In genomic region chr6:93934700-93935099, GRCm38 (mm10) we compare ENCODE assay signal across 17 mouse cellular contexts.
DNase-seq lines count a peak whose midpoint lies in the region; ATAC-seq and TF ChIP-seq lines count a peak whose summit lies in the region.
"Had no signal": no experiment of that assay in that cellular context is flagged by ENCODE, and none has a peak within 500 bp of the region (broad histone marks: within the 10 kb centered on the region; RNA-seq: fewer than 3 reads in every experiment).

No protein-coding gene starts in this region.

- H3K4me2 ChIP-seq in heart, embryonic 16.5 days (ENCODE audit: low read depth, low read length), result no peak overlapping the region
- no peak overlapping the region for H3K4me2 ChIP-seq in liver, postnatal 0 days (ENCODE audit: low read depth, low read length)
- no peak overlapping the region for H3K4me2 ChIP-seq in liver, embryonic 12.5 days
- no peak overlapping the region for H3K4me2 ChIP-seq in stomach, postnatal 0 days (replicated peaks; ENCODE audit: low read depth)
- H3K4me2 ChIP-seq: embryonic facial prominence, embryonic 12.5 days; forebrain, embryonic 15.5 days; hindbrain, embryonic 13.5 days had no signal

- TF ChIP-seq EP300 in liver, postnatal 0 days (IDR thresholded peaks at IDR 0.05; ENCODE audit: low read depth), result no peak
- no peak for TF ChIP-seq EP300 in stomach, postnatal 0 days (optimal IDR thresholded peaks at IDR 0.05)

- no peak overlapping the region for H3K4me3 ChIP-seq in heart, embryonic 16.5 days (ENCODE audit: low read length)
- no peak overlapping the region for H3K4me3 ChIP-seq in liver, postnatal 0 days (ENCODE audit: low read depth, low read length)
- no peak overlapping the region for H3K4me3 ChIP-seq in liver, embryonic 12.5 days
- no peak overlapping the region for H3K4me3 ChIP-seq in stomach, postnatal 0 days (ENCODE audit: low read depth, low read length)
- H3K4me3 ChIP-seq: embryonic facial prominence, embryonic 12.5 days; forebrain, embryonic 15.5 days; heart, adult 2 months; hindbrain, embryonic 13.5 days had no signal

- no peak for ATAC-seq in heart, embryonic 16.5 days (replicated peaks; ENCODE audit: extremely low read depth, insufficient read depth, low FRiP score)
- ATAC-seq in liver, postnatal 0 days, result peak; percentile 65
- ATAC-seq in liver, embryonic 12.5 days, result no peak
- 0 out of 2 replicates have a peak, but pooled peaks have one; percentile 63 for ATAC-seq in stomach, postnatal 0 days (ENCODE audit: low FRiP score, low TSS enrichment)
- ATAC-seq: forebrain, embryonic 15.5 days; hindbrain, postnatal 0 days had no signal

- H3K9me3 ChIP-seq in heart, embryonic 16.5 days (replicated peaks; ENCODE audit: control insufficient read depth, low read length), result no peaks in the 10 kb centered on the region
- H3K9me3 ChIP-seq in liver, postnatal 0 days (ENCODE audit: low read length), result no peaks in the 10 kb centered on the region
- H3K9me3 ChIP-seq in liver, embryonic 12.5 days (replicated peaks), result no peaks in the 10 kb centered on the region
- H3K9me3 ChIP-seq in stomach, postnatal 0 days (ENCODE audit: control insufficient read depth, low read length), result no peaks in the 10 kb centered on the region
- H3K9me3 ChIP-seq: embryonic facial prominence, embryonic 12.5 days; forebrain, embryonic 15.5 days; hindbrain, embryonic 13.5 days had no signal

- 88% methylated on average over 2 of the region's 2 CpGs for WGBS in heart, embryonic 16.5 days
- WGBS in liver, postnatal 0 days (ENCODE audit: insufficient replicate concordance), result 55% methylated on average over 2 of the region's 2 CpGs
- 41% methylated on average over 2 of the region's 2 CpGs for WGBS in liver, embryonic 12.5 days (ENCODE audit: insufficient replicate concordance)
- WGBS in stomach, postnatal 0 days, result 69% methylated on average over 2 of the region's 2 CpGs

- no peak overlapping the region for H3K9ac ChIP-seq in heart, embryonic 16.5 days (ENCODE audit: low read length)
- no peak overlapping the region for H3K9ac ChIP-seq in liver, postnatal 0 days (replicated peaks)
- no peak overlapping the region for H3K9ac ChIP-seq in liver, embryonic 12.5 days
- H3K9ac ChIP-seq in stomach, postnatal 0 days (ENCODE audit: low read length), result no peak overlapping the region
- H3K9ac ChIP-seq: embryonic facial prominence, embryonic 12.5 days; forebrain, embryonic 15.5 days; hindbrain, embryonic 13.5 days had no signal

- H3K4me1 ChIP-seq in heart, embryonic 16.5 days (ENCODE audit: control insufficient read depth, insufficient read depth, low read length), result peaks cover 12% of the 10 kb centered on the region
- peaks cover 6% of the 10 kb centered on the region; the same call in 1 of the 2 replicates for H3K4me1 ChIP-seq in liver, postnatal 0 days (ENCODE audit: insufficient read depth)
- H3K4me1 ChIP-seq in liver, embryonic 12.5 days, result no peaks in the 10 kb centered on the region
- no peaks in the 10 kb centered on the region; the same call in 1 of the 2 replicates for H3K4me1 ChIP-seq in stomach, postnatal 0 days (replicated peaks; ENCODE audit: control insufficient read depth, insufficient read depth)
- H3K4me1 ChIP-seq: embryonic facial prominence, embryonic 12.5 days; forebrain, embryonic 15.5 days; hindbrain, embryonic 13.5 days had no signal

- no peak for DNase-seq in heart, adult 18-20 months
- DNase-seq in liver, postnatal 0 days, result no peak
- no peak for DNase-seq in stomach, postnatal 0 days (ENCODE audit: low spot score)
- DNase-seq in kidney, postnatal 25 days, result no peak
- DNase-seq: adrenal gland, adult 8-10 months; adrenal gland, postnatal 36 days; cerebellum, adult 8-10 months; cerebellum, postnatal 14 days; gastrocnemius, postnatal 36 days; heart, adult 2 months; heart, postnatal 10 days had no signal

- no peak for TF ChIP-seq CTCF in liver, postnatal 0 days (IDR thresholded peaks at IDR 0.05; ENCODE audit: low read depth)
- no peak for TF ChIP-seq CTCF in stomach, postnatal 0 days (IDR thresholded peaks at IDR 0.05; ENCODE audit: low read depth)

- no peaks in the 10 kb centered on the region for H3K36me3 ChIP-seq in heart, embryonic 16.5 days (ENCODE audit: control insufficient read depth, insufficient read depth)
- no peaks in the 10 kb centered on the region for H3K36me3 ChIP-seq in liver, postnatal 0 days (replicated peaks; ENCODE audit: insufficient read depth, low read length)
- H3K36me3 ChIP-seq in liver, embryonic 12.5 days, result no peaks in the 10 kb centered on the region
- H3K36me3 ChIP-seq in stomach, postnatal 0 days (ENCODE audit: control insufficient read depth, insufficient read depth, low read length), result no peaks in the 10 kb centered on the region
- H3K36me3 ChIP-seq: embryonic facial prominence, embryonic 12.5 days; forebrain, embryonic 15.5 days; hindbrain, embryonic 13.5 days had no signal

- peak overlapping the region; percentile 48 for H3K27ac ChIP-seq in heart, embryonic 16.5 days (ENCODE audit: low read length)
- H3K27ac ChIP-seq in liver, postnatal 0 days (ENCODE audit: low read depth), result peak overlapping the region; percentile 24; the same call in 1 of the 2 replicates
- H3K27ac ChIP-seq in liver, embryonic 12.5 days, result no peak overlapping the region
- no peak overlapping the region for H3K27ac ChIP-seq in stomach, postnatal 0 days (replicated peaks)
- H3K27ac ChIP-seq: embryonic facial prominence, embryonic 12.5 days; forebrain, embryonic 15.5 days; heart, adult 2 months; hindbrain, embryonic 13.5 days; hindbrain, postnatal 0 days had no signal

- no peaks in the 10 kb centered on the region for H3K27me3 ChIP-seq in heart, embryonic 16.5 days (ENCODE audit: control insufficient read depth, insufficient read depth, low read length)
- no peaks in the 10 kb centered on the region for H3K27me3 ChIP-seq in liver, postnatal 0 days (ENCODE audit: insufficient read depth, low read length)
- no peaks in the 10 kb centered on the region for H3K27me3 ChIP-seq in liver, embryonic 12.5 days (replicated peaks)
- H3K27me3 ChIP-seq in stomach, postnatal 0 days (ENCODE audit: control insufficient read depth, insufficient read depth, low read length), result no peaks in the 10 kb centered on the region
- H3K27me3 ChIP-seq: embryonic facial prominence, embryonic 12.5 days; forebrain, embryonic 15.5 days; hindbrain, embryonic 13.5 days had no signal

Comparison
In these comparisons a context has a peak if more than half of its experiments do, and no peak if none do; other contexts are left out.
1. ATAC-seq: peak in liver, postnatal 0 days (single experiment) and stomach, postnatal 0 days (single experiment); none in heart, embryonic 16.5 days (single experiment) and liver, embryonic 12.5 days (single experiment).
2. H3K27ac ChIP-seq: peak in heart, embryonic 16.5 days (single experiment) and liver, postnatal 0 days (single experiment); none in liver, embryonic 12.5 days (single experiment) and stomach, postnatal 0 days (single experiment).